Mouse (Mus musculus) T-helper 17 cell (primary cell): ENCODE results near the gene Osbp2.

ENCODE experiments used
- in situ Hi-C, 2 experiments: fragments of 300-600 bp; cut with MboI, MseI; formaldehyde crosslinking; loops; 1 replicate in 1 of 2; 2 replicates in 1 of 2; pipeline ENCODE4 v1.15.1; 2025; ENCODE audit warnings: high pct_unique_total_duplicates in 2 of 2

The Osbp2 gene

GRCm38 (mm10) chr11:3824138-3824537 is 39.6 kb downstream of the Osbp2 start:
- in situ Hi-C loops = no loop called here

GRCm38 (mm10) chr11:3823378-3823777 is 40.3 kb downstream of the Osbp2 start:
- in situ Hi-C loops = no loop called here

DNA sequence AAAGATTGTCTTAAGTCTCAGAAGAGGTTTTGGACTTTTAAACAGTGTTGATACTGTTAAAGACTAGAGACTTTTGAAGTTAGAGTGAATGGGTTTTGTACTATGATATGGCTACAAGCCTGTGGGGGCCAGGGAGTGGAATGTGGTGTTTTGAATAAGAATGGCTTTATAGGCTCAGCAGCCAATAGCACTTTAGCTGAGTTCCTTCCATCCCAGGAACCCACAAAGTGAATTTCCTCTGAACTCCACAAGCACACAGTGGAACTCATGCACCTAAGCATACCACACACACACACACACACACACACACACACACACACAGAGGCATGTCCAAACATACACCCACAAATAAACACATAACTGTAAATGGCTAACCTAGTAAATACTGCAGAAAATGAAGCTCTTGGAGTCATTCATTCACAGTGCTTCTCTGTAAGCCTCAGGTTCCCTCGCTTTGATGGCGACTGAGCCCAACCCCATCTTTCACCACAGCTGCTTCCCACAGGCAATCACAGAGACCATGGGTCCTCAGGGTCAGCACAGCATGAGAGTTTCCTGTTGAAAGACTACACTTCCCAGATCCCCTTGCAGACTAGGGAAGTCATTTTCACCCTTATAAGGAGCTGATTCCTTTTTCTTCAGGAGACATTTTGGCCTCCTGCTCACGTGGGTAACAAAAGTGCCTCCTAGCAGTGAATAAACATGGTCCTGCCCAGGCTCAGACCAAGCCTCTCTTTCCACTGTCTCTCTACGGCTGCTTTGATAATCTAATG is 45.5 kb downstream of the Osbp2 start:
- in situ Hi-C loops = no loop called here

DNA sequence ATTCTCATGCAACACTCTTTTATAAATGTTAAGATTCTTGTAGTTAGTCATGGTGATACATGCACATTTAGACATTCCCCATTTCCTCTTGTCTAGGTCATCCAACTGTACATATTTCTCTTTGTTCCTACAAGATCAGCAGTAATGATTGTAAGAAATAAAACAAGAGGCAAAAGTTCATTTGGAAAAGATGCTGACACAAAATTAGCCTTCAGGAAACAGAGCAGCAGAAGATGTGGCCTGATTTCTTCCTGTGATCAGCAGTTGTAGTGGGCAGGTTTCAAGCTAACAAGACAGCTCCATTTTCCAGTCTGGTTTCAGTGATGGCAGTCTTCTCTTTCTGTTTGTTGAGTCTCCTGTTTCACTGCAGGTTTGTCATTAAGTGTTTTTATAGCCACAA is 47.8 kb downstream of the Osbp2 start:
- in situ Hi-C loops = no loop called here

DNA sequence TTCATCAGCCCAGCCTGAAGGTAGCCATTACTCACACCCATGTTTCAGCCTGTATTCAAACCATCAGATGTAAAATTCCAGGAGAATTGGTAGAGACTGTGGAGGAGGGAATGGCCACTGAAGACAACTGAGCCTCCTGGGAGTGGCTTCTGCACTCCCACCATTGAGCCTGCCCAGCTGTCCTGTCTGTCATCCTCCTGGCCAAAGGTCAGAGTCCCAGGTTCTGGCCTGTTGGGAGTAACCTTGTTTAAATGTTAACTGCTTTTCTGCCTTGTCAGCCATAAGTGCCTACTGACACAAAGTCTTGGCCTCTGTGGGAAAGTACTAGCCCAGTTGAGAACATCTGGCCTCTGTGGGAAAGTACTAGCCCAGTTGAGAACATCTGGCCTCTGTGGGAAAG is 50.4 kb downstream of the Osbp2 start:
- in situ Hi-C loops = no loop called here

GRCm38 (mm10) chr11:3808162-3808561 is 55.5 kb downstream of the Osbp2 start:
- in situ Hi-C loops = no loop called here

GRCm38 (mm10) chr11:3805362-3805761 is 58.3 kb downstream of the Osbp2 start:
- in situ Hi-C loops = no loop called here

DNA sequence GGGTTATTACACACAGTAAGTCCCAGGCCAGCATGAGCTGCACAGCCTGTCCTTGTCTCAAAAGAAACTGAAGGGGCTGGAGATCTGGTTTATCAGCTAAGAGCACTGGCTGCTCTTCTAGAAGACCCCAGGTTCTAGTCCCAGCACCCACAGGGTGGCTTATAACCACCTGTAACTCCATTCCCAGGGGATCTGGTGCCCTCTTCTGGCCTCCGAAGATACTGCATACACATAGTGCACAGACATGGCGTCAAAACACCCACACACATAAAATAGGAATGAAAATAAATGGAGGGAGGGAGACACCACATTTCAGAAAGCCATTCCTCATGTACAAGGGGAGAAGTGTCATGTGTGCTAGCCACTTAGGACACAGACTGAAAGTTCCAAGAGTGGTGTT is 59.1 kb downstream of the Osbp2 start:
- in situ Hi-C loops = no loop called here

GRCm38 (mm10) chr11:3802057-3802456 is 61.6 kb downstream of the Osbp2 start:
- in situ Hi-C loops = no loop called here

DNA sequence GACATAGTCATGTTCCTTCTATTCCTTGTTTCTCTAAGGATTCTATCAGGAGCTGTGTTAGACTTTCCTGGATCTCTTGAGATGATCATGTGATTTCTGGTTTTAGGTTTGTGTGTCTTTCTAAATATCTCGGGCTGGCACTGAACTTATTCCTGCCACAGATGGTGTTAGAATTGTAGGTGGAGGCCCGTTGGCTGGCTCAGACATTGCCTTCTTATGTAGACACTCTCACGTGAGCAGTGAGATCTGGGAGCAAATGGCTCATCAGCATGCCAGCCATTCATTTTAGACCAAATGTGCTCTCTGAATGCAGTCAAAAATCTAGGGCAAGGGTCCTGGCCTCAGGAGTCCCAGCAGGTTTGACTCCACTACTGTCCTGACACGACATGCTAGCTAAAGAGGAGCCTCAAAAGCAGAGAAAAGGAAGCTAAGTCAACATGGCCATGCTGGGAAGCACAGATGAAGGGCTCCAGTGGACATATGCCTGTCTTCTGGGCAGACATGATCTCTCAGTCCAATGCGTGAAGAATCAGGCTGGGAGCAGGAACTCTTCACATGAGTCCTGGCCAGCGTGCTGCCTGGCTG is 66.0 kb downstream of the Osbp2 start:
- in situ Hi-C loops = loop anchor here in 1 of 2 experiments (5.0 kb wide), 1 partner anchor 100 kb away; no protein-coding TSS in a partner anchor

DNA sequence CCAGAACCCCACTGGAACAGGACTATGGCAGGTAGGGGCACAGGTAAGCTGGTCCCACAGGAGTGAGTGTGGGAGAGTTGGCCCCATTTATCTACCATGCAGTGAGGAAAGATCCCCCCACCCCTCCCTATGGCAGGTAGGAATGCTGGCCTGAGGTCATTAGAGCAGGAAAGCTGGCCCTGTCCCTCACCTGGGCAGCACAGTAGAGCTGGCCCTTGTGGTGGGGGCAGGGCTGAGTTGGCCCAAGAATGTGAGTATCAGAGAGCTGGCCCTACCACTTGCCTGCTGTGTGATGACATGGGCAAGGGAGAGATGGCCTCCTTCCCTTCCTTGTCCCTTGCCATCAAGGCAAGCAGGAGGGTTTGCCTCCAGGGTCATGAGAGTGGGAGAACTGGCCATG is 73.0 kb downstream of the Osbp2 start:
- in situ Hi-C loops = no loop called here

DNA sequence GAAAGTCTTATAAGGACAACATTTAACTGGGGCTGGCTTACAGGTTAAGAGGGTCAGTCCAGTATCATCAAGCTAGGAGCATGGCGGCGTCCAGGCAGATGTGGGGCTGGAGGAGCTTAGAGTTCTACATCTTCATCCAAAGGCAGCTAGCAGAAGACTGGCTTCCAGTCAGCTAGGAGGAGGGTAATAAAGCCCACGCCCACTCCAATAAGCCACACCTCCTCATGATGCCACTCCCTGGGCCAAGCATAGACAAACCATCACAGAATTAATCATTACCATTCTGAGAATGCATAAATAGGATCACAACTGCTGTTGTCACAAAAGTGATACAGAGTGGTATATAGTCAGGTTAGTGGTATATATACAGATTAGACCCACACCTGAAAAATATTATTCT is 73.8 kb downstream of the Osbp2 start:
- in situ Hi-C loops = no loop called here

GRCm38 (mm10) chr11:3786564-3786963 is 77.1 kb downstream of the Osbp2 start:
- in situ Hi-C loops = no loop called here

GRCm38 (mm10) chr11:3775263-3775644 is 88.4 kb downstream of the Osbp2 start:
- in situ Hi-C loops = no loop called here

- in situ Hi-C loops = no loop called here
Measured at GRCm38 (mm10) chr11:3774463-3775262, 89.0 kb downstream of the Osbp2 start.

DNA sequence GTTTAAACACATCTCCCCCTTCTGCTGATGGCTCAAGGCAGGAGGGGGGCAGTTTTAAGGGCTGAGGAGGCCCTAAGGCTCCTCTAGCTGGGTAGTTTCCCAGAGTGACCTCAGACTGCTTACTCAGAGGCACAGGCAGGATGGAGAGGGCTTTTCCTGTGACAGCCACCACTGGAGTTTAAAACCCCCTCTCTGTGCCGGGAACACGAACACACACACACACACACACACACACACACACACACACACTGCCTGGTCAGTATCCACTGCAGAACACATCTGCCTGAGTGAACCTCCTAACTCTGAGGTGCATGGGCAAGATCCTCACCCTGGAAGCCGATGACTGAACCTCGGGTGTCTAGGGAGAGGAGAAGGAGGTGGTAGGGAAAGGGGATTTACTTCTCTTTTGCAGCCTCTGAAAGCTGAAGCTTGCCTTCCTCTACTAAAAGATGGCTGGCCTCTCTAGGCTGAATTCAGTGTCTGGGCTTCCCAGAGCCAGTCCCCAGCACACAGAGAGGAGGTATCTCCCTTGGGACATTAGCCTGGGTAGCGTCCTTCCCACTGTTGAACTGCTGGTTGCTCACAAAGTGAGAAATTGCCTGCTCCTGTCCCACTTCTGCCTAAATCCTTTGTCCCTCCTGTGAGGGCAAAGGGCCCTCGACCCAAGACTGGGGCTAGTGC is 89.8 kb downstream of the Osbp2 start:
- in situ Hi-C loops = no loop called here

DNA sequence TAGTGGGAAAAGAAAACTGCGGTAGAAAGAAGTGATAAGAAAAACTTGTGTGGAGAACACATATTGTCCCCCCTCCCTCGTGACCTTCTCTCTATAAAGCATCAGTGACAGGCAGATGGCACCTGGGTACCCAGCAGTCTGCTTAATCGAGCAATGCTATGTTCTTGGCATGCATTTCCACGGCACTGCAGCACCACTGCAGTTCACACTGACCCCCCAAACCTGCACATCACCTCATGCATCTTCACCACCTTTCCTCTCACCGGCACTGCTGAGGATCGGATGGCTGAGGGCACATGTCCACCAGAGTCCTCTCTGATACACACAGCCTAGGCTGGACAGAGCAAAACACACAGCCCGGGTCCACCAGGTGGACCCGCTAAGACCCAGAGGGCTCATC is 90.6 kb downstream of the Osbp2 start:
- in situ Hi-C loops = no loop called here

- in situ Hi-C loops = no loop called here
Measured at GRCm38 (mm10) chr11:3771348-3771747, 92.4 kb downstream of the Osbp2 start.

DNA sequence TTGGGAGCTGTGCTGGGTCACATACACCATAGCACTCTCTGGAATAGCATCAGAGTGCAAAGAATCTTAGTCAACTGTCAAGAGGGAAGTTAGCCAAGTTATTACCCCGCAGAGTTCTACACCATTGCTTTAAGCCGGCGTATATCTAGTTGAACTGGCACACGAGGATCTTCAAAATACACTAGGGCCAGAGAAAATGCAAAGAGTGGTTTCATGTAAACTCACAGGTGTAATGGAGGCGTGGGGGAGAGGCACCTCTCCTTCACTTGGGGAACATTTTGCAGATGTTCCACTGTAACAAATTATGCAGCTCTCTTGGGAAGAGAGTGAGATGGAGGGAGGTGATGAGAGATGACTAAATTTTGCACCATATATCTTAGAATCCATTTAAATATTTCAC is 95.9 kb downstream of the Osbp2 start:
- in situ Hi-C loops = no loop called here

GRCm38 (mm10) chr11:3766964-3767363 is 96.7 kb downstream of the Osbp2 start:
- in situ Hi-C loops = no loop called here

DNA sequence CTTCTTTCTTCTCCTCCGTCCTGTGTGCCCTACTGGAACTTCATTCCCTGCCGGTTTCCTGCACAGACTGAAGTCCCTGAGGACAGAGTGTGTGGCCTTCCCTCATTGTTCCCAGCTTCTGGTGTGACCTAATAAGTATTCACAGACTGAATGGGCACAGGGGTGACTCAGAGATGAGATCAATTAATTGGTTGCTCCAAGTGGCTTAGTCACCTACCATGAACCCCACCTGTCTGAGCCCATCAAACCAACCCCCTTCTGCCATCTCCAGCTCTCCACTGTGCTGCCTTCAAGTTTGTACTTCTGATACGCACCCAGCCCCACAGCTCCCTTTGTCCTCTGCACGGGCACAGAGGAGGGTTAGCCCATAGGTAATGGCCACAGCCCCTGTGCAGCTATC is 99.4 kb downstream of the Osbp2 start:
- in situ Hi-C loops = no loop called here
